In genomic region chr7:109618721-109619120, GRCm38 (mm10) we compare ENCODE assay signal across 8 mouse cellular contexts.
DNase-seq lines count a peak whose midpoint lies in the region; ATAC-seq and TF ChIP-seq lines count a peak whose summit lies in the region.

No protein-coding gene starts in this region.

- peak; percentile 63 for DNase-seq in liver, adult 2 months (ENCODE audit: extremely low read depth, low read depth, low spot score)
- no peak for DNase-seq in liver, embryonic 11.5 days (ENCODE audit: low spot score)
- DNase-seq in adrenal gland, adult 2 months: peak; percentile 79
- DNase-seq in embryonic facial prominence, embryonic 11.5 days (ENCODE audit: low spot score): peak; percentile 67
- DNase-seq in hindbrain, postnatal 0 days (ENCODE audit: low spot score): peak; percentile 68
- DNase-seq in lung, embryonic 14.5 days: peak; percentile 77
- peak; percentile 42 for DNase-seq in right cerebral cortex, postnatal 25 days

- TF ChIP-seq POLR2A in liver, adult 2 months (IDR thresholded peaks at IDR 0.05; ENCODE audit: extremely low read depth, insufficient read depth, low read length): no peak

- H3K9me3 ChIP-seq in liver, embryonic 11.5 days (ENCODE audit: control insufficient read depth, low read length): no peaks in the 10 kb centered on the region
- H3K9me3 ChIP-seq in embryonic facial prominence, embryonic 11.5 days (replicated peaks; ENCODE audit: control insufficient read depth, low read length): no peaks in the 10 kb centered on the region
- H3K9me3 ChIP-seq in hindbrain, postnatal 0 days (ENCODE audit: low read length): no peaks in the 10 kb centered on the region
- no peaks in the 10 kb centered on the region for H3K9me3 ChIP-seq in lung, embryonic 14.5 days (ENCODE audit: low read depth, low read length)

- H3K36me3 ChIP-seq in liver, adult 2 months (ENCODE audit: control insufficient read depth, insufficient read depth, low read length): no peaks in the 10 kb centered on the region
- no peaks in the 10 kb centered on the region for H3K36me3 ChIP-seq in liver, embryonic 11.5 days (ENCODE audit: control insufficient read depth, insufficient read depth, low read length)
- no peaks in the 10 kb centered on the region for H3K36me3 ChIP-seq in embryonic facial prominence, embryonic 11.5 days (replicated peaks; ENCODE audit: control insufficient read depth, insufficient read depth, low read depth, low read length)
- no peaks in the 10 kb centered on the region for H3K36me3 ChIP-seq in hindbrain, postnatal 0 days (ENCODE audit: insufficient read depth, low read length)
- peaks cover 10% of the 10 kb centered on the region; the same call in 1 of the 2 replicates for H3K36me3 ChIP-seq in lung, embryonic 14.5 days (ENCODE audit: insufficient read depth)

- H3K79me2 ChIP-seq in liver, adult 2 months (ENCODE audit: control insufficient read depth, insufficient read depth, low read length): peaks cover 3% of the 10 kb centered on the region; the same call in 1 of the 2 replicates

- H3K9ac ChIP-seq in liver, adult 2 months (ENCODE audit: low read depth, low read length): no peak overlapping the region
- H3K9ac ChIP-seq in liver, embryonic 11.5 days (ENCODE audit: low read depth, low read length): no peak overlapping the region
- H3K9ac ChIP-seq in embryonic facial prominence, embryonic 11.5 days (replicated peaks; ENCODE audit: low read length): no peak overlapping the region
- H3K9ac ChIP-seq in hindbrain, postnatal 0 days (replicated peaks; ENCODE audit: low read length): no peak overlapping the region
- no peak overlapping the region for H3K9ac ChIP-seq in lung, embryonic 14.5 days

- WGBS in liver, adult 2 months: 24% methylated on average over 6 of the region's 6 CpGs
- WGBS in liver, embryonic 11.5 days: 23% methylated on average over 6 of the region's 6 CpGs
- WGBS in embryonic facial prominence, embryonic 11.5 days: 23% methylated on average over 6 of the region's 6 CpGs
- WGBS in hindbrain, postnatal 0 days: 19% methylated on average over 6 of the region's 6 CpGs
- WGBS in lung, embryonic 14.5 days: 27% methylated on average over 6 of the region's 6 CpGs

- peak; percentile 85 for TF ChIP-seq CTCF in liver, adult 2 months (IDR thresholded peaks at IDR 0.05; ENCODE audit: low read depth, low read length)
- TF ChIP-seq CTCF in hindbrain, postnatal 0 days (IDR thresholded peaks at IDR 0.05; ENCODE audit: low read depth): peak; percentile 80
- peak; percentile 82 for TF ChIP-seq CTCF in lung, embryonic 14.5 days (IDR thresholded peaks at IDR 0.05; ENCODE audit: low read depth)

- no peak overlapping the region for H3K27ac ChIP-seq in liver, adult 2 months (replicated peaks; ENCODE audit: insufficient read depth, low read depth, low read length)
- H3K27ac ChIP-seq in liver, embryonic 11.5 days (ENCODE audit: low read depth, low read length): no peak overlapping the region
- no peak overlapping the region for H3K27ac ChIP-seq in embryonic facial prominence, embryonic 11.5 days (replicated peaks; ENCODE audit: low read depth, low read length)
- H3K27ac ChIP-seq in hindbrain, postnatal 0 days: no peak overlapping the region
- H3K27ac ChIP-seq in lung, embryonic 14.5 days (ENCODE audit: low read depth): no peak overlapping the region

- no peak overlapping the region for H3K4me2 ChIP-seq in liver, embryonic 11.5 days
- H3K4me2 ChIP-seq in embryonic facial prominence, embryonic 11.5 days (ENCODE audit: low read depth, low read length): no peak overlapping the region
- no peak overlapping the region for H3K4me2 ChIP-seq in hindbrain, postnatal 0 days (ENCODE audit: low read depth, low read length)
- H3K4me2 ChIP-seq in lung, embryonic 14.5 days: no peak overlapping the region

- H3K27me3 ChIP-seq in liver, adult 2 months (ENCODE audit: control insufficient read depth, insufficient read depth, low read length): no peaks in the 10 kb centered on the region
- no peaks in the 10 kb centered on the region for H3K27me3 ChIP-seq in liver, embryonic 11.5 days (replicated peaks; ENCODE audit: control insufficient read depth, insufficient read depth, low read length)
- H3K27me3 ChIP-seq in embryonic facial prominence, embryonic 11.5 days (ENCODE audit: control insufficient read depth, insufficient read depth, low read length): no peaks in the 10 kb centered on the region
- H3K27me3 ChIP-seq in hindbrain, postnatal 0 days (ENCODE audit: insufficient read depth, low read length): no peaks in the 10 kb centered on the region
- no peaks in the 10 kb centered on the region for H3K27me3 ChIP-seq in lung, embryonic 14.5 days (ENCODE audit: insufficient read depth, low read length)

- ATAC-seq in liver, embryonic 11.5 days (replicated peaks; ENCODE audit: low FRiP score): no peak
- no peak for ATAC-seq in embryonic facial prominence, embryonic 11.5 days (replicated peaks; ENCODE audit: insufficient number of reproducible peaks, low FRiP score, low TSS enrichment, low read depth)
- ATAC-seq in hindbrain, postnatal 0 days: no peak
- no peak for ATAC-seq in lung, embryonic 14.5 days (ENCODE audit: insufficient read depth)
- no peak for ATAC-seq in inflammation-experienced regulatory T-cells, adult 6 months

- H3K4me1 ChIP-seq in liver, adult 2 months (ENCODE audit: control insufficient read depth, insufficient read depth, low read length): 0 out of 2 replicates have a peak, but pooled peaks cover 5% of the 10 kb centered on the region
- H3K4me1 ChIP-seq in liver, embryonic 11.5 days (replicated peaks; ENCODE audit: control insufficient read depth, insufficient read depth, low read length): peaks cover 42% of the 10 kb centered on the region
- peaks cover 15% of the 10 kb centered on the region for H3K4me1 ChIP-seq in embryonic facial prominence, embryonic 11.5 days (ENCODE audit: control insufficient read depth, insufficient read depth, low read length)
- H3K4me1 ChIP-seq in hindbrain, postnatal 0 days (ENCODE audit: insufficient read depth, low read length): peaks cover 12% of the 10 kb centered on the region; the same call in 1 of the 2 replicates
- H3K4me1 ChIP-seq in lung, embryonic 14.5 days (ENCODE audit: insufficient read depth): peaks cover 57% of the 10 kb centered on the region

- H3K4me3 ChIP-seq in liver, adult 2 months (ENCODE audit: insufficient read depth, low read depth, low read length): no peak overlapping the region
- H3K4me3 ChIP-seq in liver, embryonic 11.5 days (ENCODE audit: low read depth, low read length): no peak overlapping the region
- H3K4me3 ChIP-seq in embryonic facial prominence, embryonic 11.5 days (ENCODE audit: low read depth, low read length): no peak overlapping the region
- no peak overlapping the region for H3K4me3 ChIP-seq in hindbrain, postnatal 0 days (ENCODE audit: low read length)
- H3K4me3 ChIP-seq in lung, embryonic 14.5 days (ENCODE audit: low read depth, low read length): no peak overlapping the region
